Comparison of ENCODE assay signal across 17 mouse cellular contexts in the genomic region with DNA sequence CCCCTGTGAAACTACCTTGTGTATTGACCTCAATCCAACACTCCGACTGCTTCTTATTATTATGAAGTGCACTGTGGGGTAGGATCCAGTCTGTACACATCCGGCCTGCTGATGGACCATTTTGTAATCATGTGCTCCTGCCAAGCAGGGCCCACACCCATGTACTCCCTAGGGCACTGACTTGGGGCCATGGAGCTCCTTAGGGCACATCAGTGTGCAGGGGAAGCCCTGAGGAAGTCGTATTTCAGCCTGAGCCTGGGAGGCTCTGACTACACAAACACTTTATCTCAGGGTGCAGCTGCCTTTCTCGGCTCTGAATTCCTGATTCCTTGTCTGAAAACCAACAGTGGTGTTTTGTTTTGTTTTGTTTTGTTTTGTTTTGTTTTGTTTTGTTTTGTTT. TPM values are rescaled to one million over a fixed set of nuclear protein-coding genes. Genes with fewer than 3 reads are reported as not detected.
DNase-seq lines count a peak whose midpoint lies in the region; ATAC-seq and TF ChIP-seq lines count a peak whose summit lies in the region.
"Had no signal": no experiment of that assay in that cellular context is flagged by ENCODE, and none has a peak within 500 bp of the region (broad histone marks: within the 10 kb centered on the region; RNA-seq: fewer than 3 reads in every experiment).

No protein-coding gene starts in this region.

- H3K27ac ChIP-seq in kidney, embryonic 14.5 days (ENCODE audit: low read depth, low read length) = no peak overlapping the region
- H3K27ac ChIP-seq in CH12.LX (ENCODE audit: insufficient read depth, low read depth) = peak overlapping the region; percentile 31; the same call in 1 of the 2 replicates
- H3K27ac ChIP-seq in embryonic facial prominence, embryonic 10.5 days (replicated peaks) = no peak overlapping the region
- H3K27ac ChIP-seq: embryonic facial prominence, embryonic 12.5 days; heart, embryonic 15.5 days; limb, embryonic 12.5 days; liver, embryonic 12.5 days had no signal

- no peak for TF ChIP-seq EP300 in CH12.LX (IDR thresholded peaks at IDR 0.05; ENCODE audit: low read length)

- H3K36me3 ChIP-seq in kidney, embryonic 14.5 days (ENCODE audit: control insufficient read depth, insufficient read depth, low read length) = no peaks in the 10 kb centered on the region
- peaks cover 82 to 88% of the 10 kb centered on the region in 2 experiments for H3K36me3 ChIP-seq in CH12.LX (replicated peaks in 1 of 2; ENCODE audit: control insufficient read depth in 1 of 2, insufficient read depth in 1 of 2, low read length in 1 of 2)
- H3K36me3 ChIP-seq in embryonic facial prominence, embryonic 10.5 days (replicated peaks) = no peaks in the 10 kb centered on the region
- H3K36me3 ChIP-seq: embryonic facial prominence, embryonic 12.5 days; heart, embryonic 15.5 days; limb, embryonic 12.5 days; liver, embryonic 12.5 days had no signal

- in situ Hi-C loops in CH12.LX (cut with MboI; ENCODE audit: low pct_ligation_motif_present, low pct_unique_long_range_greater_than_20kb, low sequenced_read_pairs) = no loop called here

- TF ChIP-seq RAD21 in CH12.LX (IDR thresholded peaks at IDR 0.05; ENCODE audit: low read depth, low read length) = no peak

- no peak overlapping the region for H3K9ac ChIP-seq in kidney, embryonic 14.5 days (ENCODE audit: low read depth, low read length)
- H3K9ac ChIP-seq in CH12.LX (ENCODE audit: insufficient read depth, low read depth) = no peak overlapping the region
- H3K9ac ChIP-seq: embryonic facial prominence, embryonic 12.5 days; heart, embryonic 15.5 days; limb, embryonic 12.5 days; liver, embryonic 12.5 days; lung, embryonic 14.5 days had no signal

- no peaks in the 10 kb centered on the region; the same call in 1 of the 2 replicates for H3K4me1 ChIP-seq in kidney, embryonic 14.5 days (ENCODE audit: control insufficient read depth, insufficient read depth, low read length)
- H3K4me1 ChIP-seq in CH12.LX (ENCODE audit: control insufficient read depth in 1 of 2, insufficient read depth in 2 of 2) = peaks cover 35 to 68% of the 10 kb centered on the region in 2 experiments
- peaks cover 17% of the 10 kb centered on the region for H3K4me1 ChIP-seq in embryonic facial prominence, embryonic 10.5 days

- peaks cover 53% of the 10 kb centered on the region for H3K79me2 ChIP-seq in CH12.LX (replicated peaks; ENCODE audit: control insufficient read depth, extremely low read depth, insufficient read depth, poor library complexity, severe bottlenecking)

- intact Hi-C loops in gastrocnemius, postnatal 14 days (cut with DNase I; ENCODE audit: low total_unique reads) = loop anchor here (5.0 kb wide), 1 partner anchor 72 kb away; no protein-coding TSS in a partner anchor

- 54% methylated on average over 4 of the region's 4 CpGs for WGBS in kidney, embryonic 14.5 days
- WGBS in embryonic facial prominence, embryonic 10.5 days = 77% methylated on average over 4 of the region's 4 CpGs

- TF ChIP-seq CTCF in CH12.LX (conservative IDR thresholded peaks at IDR 0.05 in 1 of 2, IDR thresholded peaks at IDR 0.05 in 1 of 2; ENCODE audit: low read depth in 2 of 2, low read length in 2 of 2) = no peak

- ATAC-seq in kidney, embryonic 14.5 days (ENCODE audit: low FRiP score, low TSS enrichment) = no peak
- ATAC-seq: forebrain, embryonic 14.5 days; liver, embryonic 12.5 days had no signal

- DNase-seq in gastrocnemius, adult 18-20 months (ENCODE audit: low spot score) = peak; percentile 26
- no peak for DNase-seq in gastrocnemius, postnatal 14 days
- DNase-seq in kidney, adult 18-20 months = peak; percentile 36
- DNase-seq in CH12.LX (ENCODE audit: extremely low read depth) = no peak
- DNase-seq in lung, postnatal 25 days (ENCODE audit: low spot score) = peak; percentile 34
- no peak for DNase-seq in embryonic facial prominence, embryonic 10.5 days (ENCODE audit: low spot score)
- DNase-seq: lung, embryonic 14.5 days; midbrain, embryonic 14.5 days; thymus, postnatal 25 days had no signal

- H3K4me2 ChIP-seq in kidney, embryonic 14.5 days (replicated peaks; ENCODE audit: low read depth, low read length) = no peak overlapping the region
- H3K4me2 ChIP-seq in CH12.LX (ENCODE audit: insufficient read depth, low read depth, poor library complexity, severe bottlenecking) = no peak overlapping the region
- H3K4me2 ChIP-seq: embryonic facial prominence, embryonic 12.5 days; heart, embryonic 15.5 days; limb, embryonic 12.5 days; liver, embryonic 12.5 days; lung, embryonic 14.5 days had no signal

- TF ChIP-seq POLR2A in CH12.LX (IDR thresholded peaks at IDR 0.05; ENCODE audit: low read depth, low read length) = no peak

- H3K4me3 ChIP-seq in kidney, embryonic 14.5 days (ENCODE audit: low read length) = no peak overlapping the region
- H3K4me3 ChIP-seq in CH12.LX (replicated peaks in 1 of 3; ENCODE audit: low read depth in 2 of 3, low read length in 2 of 3, poor library complexity in 1 of 3) = no peak overlapping the region
- H3K4me3 ChIP-seq in embryonic facial prominence, embryonic 10.5 days = no peak overlapping the region
- H3K4me3 ChIP-seq: embryonic facial prominence, embryonic 12.5 days; erythroblast, embryonic 14.5 days; heart, embryonic 15.5 days; limb, embryonic 12.5 days; liver, embryonic 12.5 days; myocyte had no signal

- H3K9me3 ChIP-seq in kidney, embryonic 14.5 days (ENCODE audit: control insufficient read depth, low read length) = no peaks in the 10 kb centered on the region
- peaks cover 27% of the 10 kb centered on the region for H3K9me3 ChIP-seq in CH12.LX (replicated peaks; ENCODE audit: low read length)
- no peaks in the 10 kb centered on the region for H3K9me3 ChIP-seq in embryonic facial prominence, embryonic 10.5 days
- H3K9me3 ChIP-seq: embryonic facial prominence, embryonic 12.5 days; heart, embryonic 15.5 days; limb, embryonic 12.5 days; liver, embryonic 12.5 days had no signal

- dilution Hi-C loops in CH12.LX (cut with MboI; ENCODE audit: extremely low pct_ligation_motif_present, extremely low pct_unique_long_range_greater_than_20kb, low sequenced_read_pairs) = no loop called here

- 0 out of 2 replicates have a peak, but pooled peaks cover 3% of the 10 kb centered on the region for H3K27me3 ChIP-seq in kidney, embryonic 14.5 days (ENCODE audit: control insufficient read depth, insufficient read depth, low read length)
- H3K27me3 ChIP-seq in CH12.LX (replicated peaks) = no peaks in the 10 kb centered on the region
- peaks cover 56% of the 10 kb centered on the region for H3K27me3 ChIP-seq in embryonic facial prominence, embryonic 10.5 days (replicated peaks; ENCODE audit: low read depth, poor library complexity, severe bottlenecking)

TF ChIP-seq in CH12.LX, 34 proteins besides CTCF, POLR2A, EP300 and RAD21:
- TF ChIP-seq ELF1 (IDR thresholded peaks at IDR 0.05; ENCODE audit: low read depth, low read length) (no peak), ZNF384 (IDR thresholded peaks at IDR 0.05; ENCODE audit: low read depth, low read length) (no peak), JUND (conservative IDR thresholded peaks at IDR 0.05; ENCODE audit: low read depth, low read length) (no peak), MAZ (IDR thresholded peaks at IDR 0.05; ENCODE audit: low read depth, low read length) (no peak), CHD2 (IDR thresholded peaks at IDR 0.05; ENCODE audit: low read length) (no peak)

RNA-seq across cellular contexts. Expression of a gene that starts 5.7 kb away (rescaled TPM):
- total RNA-seq in gastrocnemius, adult 18-20 months (2021) = under 1 TPM; 0.18 to 0.38 TPM
- total RNA-seq in gastrocnemius, postnatal 14 days (2021) = under 1 TPM; 0.23 to 0.40 TPM
- 2.2 and 2.3 TPM in 2 replicates for polyA plus RNA-seq in kidney, embryonic 14.5 days (2014; fragmentation: Nextera tagmentation; extraction: Ambion mirVana)
- total RNA-seq in CH12.LX (2012; rRNA removed) (112 and 117 TPM in 2 replicates), CH12.LX (2014; rRNA removed) (69.1 and 69.9 TPM in 2 replicates)
- polyA plus RNA-seq in CH12.LX (2012; ENCODE audit: insufficient read length, low read depth) = 93.1 and 105 TPM in 2 replicates
- 0.65 and 0.73 TPM in 2 replicates for polyA plus RNA-seq in embryonic facial prominence, embryonic 10.5 days (2016; fragmentation: Nextera tagmentation; extraction: Ambion mirVana)

RNA-seq across cellular contexts. Expression of a gene that starts 16.9 kb away (rescaled TPM):
- total RNA-seq in gastrocnemius, adult 18-20 months (2021) = under 1 TPM; 0.27 to 0.66 TPM
- under 1 TPM; 0.66 to 0.73 TPM for total RNA-seq in gastrocnemius, postnatal 14 days (2021)
- 0.11 and 0.15 TPM in 2 replicates for polyA plus RNA-seq in kidney, embryonic 14.5 days (2014; fragmentation: Nextera tagmentation; extraction: Ambion mirVana)
- total RNA-seq in CH12.LX (2012; rRNA removed) = 10.9 and 11.7 TPM in 2 replicates
- total RNA-seq in CH12.LX (2014; rRNA removed) = 3.5 and 4.3 TPM in 2 replicates
- 7.5 and 7.7 TPM in 2 replicates for polyA plus RNA-seq in CH12.LX (2012; ENCODE audit: insufficient read length, low read depth)
- 0.12 and 0.19 TPM in 2 replicates for polyA plus RNA-seq in embryonic facial prominence, embryonic 10.5 days (2016; fragmentation: Nextera tagmentation; extraction: Ambion mirVana)
- polyA plus RNA-seq: erythroblast, embryonic 14.5 days had no signal

Comparison
In these comparisons a context has a peak if more than half of its experiments do, and no peak if none do; other contexts are left out.
1. DNase-seq: peak in gastrocnemius, adult 18-20 months (single experiment), kidney, adult 18-20 months (single experiment) and lung, postnatal 25 days (single experiment); none in gastrocnemius, postnatal 14 days (single experiment), CH12.LX (single experiment) and embryonic facial prominence, embryonic 10.5 days (single experiment).
2. RNA of a gene that starts 5.7 kb away (total RNA-seq): 69.1 to 117 TPM in CH12.LX; 0.23 to 0.40 TPM in gastrocnemius, postnatal 14 days and 0.18 to 0.38 TPM in gastrocnemius, adult 18-20 months; every median in the first group is over 10 times any median in the second.